Mouse (Mus musculus): ENCODE data around the gene Tacr2. TPM values are rescaled to one million over a fixed set of nuclear protein-coding genes. Genes with fewer than 3 reads are reported as not detected.

Tacr2 gene
- polyA plus RNA-seq, 1 experiment from 2014 or later: not detected

DNA sequence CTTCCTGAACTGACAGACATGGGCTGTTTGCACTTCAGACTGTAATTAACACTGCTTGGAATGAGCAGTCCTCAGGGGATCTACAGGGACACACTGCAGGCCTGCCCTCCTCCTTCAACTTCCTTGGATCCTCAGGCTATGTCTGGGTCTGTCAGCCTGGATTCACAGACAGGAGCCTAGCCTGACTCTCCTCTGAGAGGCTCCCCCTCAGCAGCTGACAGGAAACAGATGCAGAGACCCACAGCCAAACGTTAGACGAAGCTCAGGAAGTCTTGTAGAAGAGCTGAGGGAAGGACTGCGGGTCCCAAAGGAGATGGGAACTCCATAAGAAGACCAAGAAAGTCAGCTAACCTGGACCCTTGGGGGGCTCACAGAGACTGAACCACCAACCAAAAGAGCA lies 54.2 kb downstream of the Tacr2 start:
- Histone ChIP-seq H3K4me3 (ENCODE audit: low read depth, low read length) (no peak overlapping the region), H3K4me1 (ENCODE audit: control insufficient read depth, insufficient read depth, low read length) (no peaks in the 10 kb centered on the region), H3K9ac (ENCODE audit: low read length) (no peak overlapping the region), H3K4me2 (no peak overlapping the region), H3K27ac (ENCODE audit: low read depth, low read length) (no peak overlapping the region), H3K36me3 (ENCODE audit: control insufficient read depth, insufficient read depth, low read length) (no peaks in the 10 kb centered on the region), H3K27me3 (ENCODE audit: control insufficient read depth, insufficient read depth, low read length) (no peaks in the 10 kb centered on the region), H3K9me3 (ENCODE audit: control insufficient read depth, low read length) (no peaks in the 10 kb centered on the region)
- no peak for DNase-seq (ENCODE audit: low spot score, missing footprints)
- ATAC-seq (ENCODE audit: low FRiP score): no peak
- 80% methylated on average over 3 of the region's 3 CpGs for WGBS

DNA sequence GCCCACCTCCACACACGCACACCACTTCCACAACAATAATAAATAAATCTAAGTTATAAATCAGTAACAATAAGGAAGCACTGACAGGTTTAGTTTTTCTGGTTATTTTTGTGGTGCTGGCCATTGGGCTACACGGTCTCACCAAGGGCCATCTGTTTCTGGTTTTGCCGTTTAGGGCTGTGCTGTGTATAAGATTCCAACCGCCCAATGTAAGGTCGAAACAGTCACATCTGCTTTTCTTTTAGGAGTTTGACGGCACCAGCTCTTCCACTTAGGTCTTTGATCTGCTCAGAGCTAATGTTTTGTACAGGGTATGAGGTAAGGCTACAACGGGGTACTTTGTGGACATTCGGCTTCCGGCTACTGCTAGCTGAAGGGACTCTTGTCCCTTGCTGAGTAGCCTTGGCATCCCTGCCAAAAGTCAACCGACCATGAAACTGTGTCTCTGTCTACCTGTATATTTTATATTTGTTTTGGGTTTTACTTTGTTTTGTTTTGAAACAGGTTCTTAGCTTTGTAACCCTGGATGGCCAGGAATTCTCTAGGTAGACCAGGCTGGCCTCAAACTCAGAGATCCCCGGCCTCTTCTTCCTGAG lies 56.8 kb downstream of the Tacr2 start:
- WGBS: 89% methylated on average over 11 of the region's 11 CpGs
- no peak for ATAC-seq (ENCODE audit: low FRiP score)
- DNase-seq (ENCODE audit: low spot score, missing footprints): no peak

GRCm38 (mm10) chr10:62309593-62309992 lies 57.4 kb downstream of the Tacr2 start:
- no peak overlapping the region for H3K9ac ChIP-seq (ENCODE audit: low read length)
- no peaks in the 10 kb centered on the region for H3K36me3 ChIP-seq (ENCODE audit: control insufficient read depth, insufficient read depth, low read length)
- no peaks in the 10 kb centered on the region for H3K4me1 ChIP-seq (ENCODE audit: control insufficient read depth, insufficient read depth, low read length)
- H3K9me3 ChIP-seq (ENCODE audit: control insufficient read depth, low read length): no peaks in the 10 kb centered on the region
- ATAC-seq (ENCODE audit: low FRiP score) (no peak), DNase-seq (ENCODE audit: low spot score, missing footprints) (no peak)
- no peak overlapping the region for H3K4me3 ChIP-seq (ENCODE audit: low read depth, low read length)
- H3K27ac ChIP-seq (ENCODE audit: low read depth, low read length): no peak overlapping the region
- no peak overlapping the region for H3K4me2 ChIP-seq
- WGBS: 90% methylated on average over 5 of the region's 5 CpGs
- no peaks in the 10 kb centered on the region for H3K27me3 ChIP-seq (ENCODE audit: control insufficient read depth, insufficient read depth, low read length)

More for the DNA sequence above, 56.8 kb downstream of the Tacr2 start:
- no peaks in the 10 kb centered on the region for H3K4me1 ChIP-seq (ENCODE audit: control insufficient read depth, insufficient read depth, low read length)
- no peaks in the 10 kb centered on the region for H3K27me3 ChIP-seq (ENCODE audit: control insufficient read depth, insufficient read depth, low read length)
- no peak overlapping the region for H3K27ac ChIP-seq (ENCODE audit: low read depth, low read length)
- H3K36me3 ChIP-seq (ENCODE audit: control insufficient read depth, insufficient read depth, low read length): no peaks in the 10 kb centered on the region
- H3K4me3 ChIP-seq (ENCODE audit: low read depth, low read length): no peak overlapping the region
- no peak overlapping the region for H3K4me2 ChIP-seq
- H3K9me3 ChIP-seq (ENCODE audit: control insufficient read depth, low read length): no peaks in the 10 kb centered on the region
- no peak overlapping the region for H3K9ac ChIP-seq (ENCODE audit: low read length)

- H3K36me3 ChIP-seq (ENCODE audit: control insufficient read depth, insufficient read depth, low read length): no peaks in the 10 kb centered on the region
- ATAC-seq (ENCODE audit: low FRiP score) (no peak), DNase-seq (ENCODE audit: low spot score, missing footprints) (no peak)
- H3K27ac ChIP-seq (ENCODE audit: low read depth, low read length): no peak overlapping the region
- H3K9me3 ChIP-seq (ENCODE audit: control insufficient read depth, low read length): no peaks in the 10 kb centered on the region
- H3K4me1 ChIP-seq (ENCODE audit: control insufficient read depth, insufficient read depth, low read length): no peaks in the 10 kb centered on the region
- H3K4me2 ChIP-seq: no peak overlapping the region
- no peak overlapping the region for H3K4me3 ChIP-seq (ENCODE audit: low read depth, low read length)
- H3K9ac ChIP-seq (ENCODE audit: low read length): no peak overlapping the region
- H3K27me3 ChIP-seq (ENCODE audit: control insufficient read depth, insufficient read depth, low read length): no peaks in the 10 kb centered on the region
- WGBS: 91% methylated on average over 10 of the region's 10 CpGs
Observed at GRCm38 (mm10) chr10:62310259-62311039, 58.2 kb downstream of the Tacr2 start.

DNA sequence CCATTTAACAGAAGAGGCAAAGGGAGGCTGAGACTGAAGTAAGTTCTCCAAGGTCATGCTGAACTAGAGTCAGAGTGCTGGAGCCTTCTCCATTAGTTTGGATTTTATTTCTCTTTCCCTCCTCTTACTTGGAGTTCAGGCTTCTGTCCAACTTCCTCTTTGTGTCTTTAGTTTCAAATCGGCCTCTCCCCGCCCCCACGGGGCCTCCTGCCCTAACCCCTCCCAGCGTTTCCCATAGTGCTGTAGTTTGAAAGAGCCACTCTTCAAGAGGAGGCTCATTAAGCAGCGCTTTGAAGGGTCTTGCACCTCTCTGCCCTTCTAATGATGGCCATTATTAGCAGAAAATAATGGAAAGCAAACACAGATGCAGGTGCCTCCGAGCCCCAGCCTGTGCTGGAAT lies 59.2 kb downstream of the Tacr2 start:
- no peak for DNase-seq (ENCODE audit: low spot score, missing footprints)
- no peak overlapping the region for H3K27ac ChIP-seq (ENCODE audit: low read depth, low read length)

DNA sequence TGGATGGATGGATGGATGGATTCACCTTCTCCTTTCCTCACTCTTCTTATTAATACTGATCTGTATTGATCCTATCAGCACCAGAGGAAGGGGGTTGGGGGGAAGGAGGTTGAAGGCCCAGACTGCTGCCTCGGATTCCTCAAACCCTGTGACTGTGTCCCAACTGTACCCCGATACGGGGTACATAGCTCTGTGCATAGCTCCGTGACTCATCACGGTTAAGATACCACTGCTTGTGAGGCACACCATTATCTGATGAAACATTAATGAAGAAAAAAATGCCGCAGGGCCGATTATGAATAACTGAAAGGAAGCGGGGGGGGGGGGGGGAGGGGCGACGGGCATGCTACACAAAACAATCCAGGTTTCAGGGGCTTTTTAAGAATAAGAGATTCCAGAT lies 60.9 kb downstream of the Tacr2 start:
- no peak overlapping the region for H3K4me3 ChIP-seq (ENCODE audit: low read depth, low read length)
- no peaks in the 10 kb centered on the region for H3K36me3 ChIP-seq (ENCODE audit: control insufficient read depth, insufficient read depth, low read length)
- H3K27me3 ChIP-seq (ENCODE audit: control insufficient read depth, insufficient read depth, low read length): no peaks in the 10 kb centered on the region
- H3K4me2 ChIP-seq: no peak overlapping the region
- H3K4me1 ChIP-seq (ENCODE audit: control insufficient read depth, insufficient read depth, low read length): no peaks in the 10 kb centered on the region
- WGBS: 85% methylated on average over 10 of the region's 10 CpGs
- DNase-seq (ENCODE audit: low spot score, missing footprints) (peak; percentile 61), ATAC-seq (ENCODE audit: low FRiP score) (no peak)
- no peak overlapping the region for H3K27ac ChIP-seq (ENCODE audit: low read depth, low read length)
- no peaks in the 10 kb centered on the region for H3K9me3 ChIP-seq (ENCODE audit: control insufficient read depth, low read length)
- H3K9ac ChIP-seq (ENCODE audit: low read length): no peak overlapping the region

More for the DNA sequence above, 59.2 kb downstream of the Tacr2 start:
- Histone ChIP-seq H3K4me1 (ENCODE audit: control insufficient read depth, insufficient read depth, low read length) (no peaks in the 10 kb centered on the region), H3K27me3 (ENCODE audit: control insufficient read depth, insufficient read depth, low read length) (no peaks in the 10 kb centered on the region), H3K4me3 (ENCODE audit: low read depth, low read length) (no peak overlapping the region), H3K36me3 (ENCODE audit: control insufficient read depth, insufficient read depth, low read length) (no peaks in the 10 kb centered on the region), H3K9me3 (ENCODE audit: control insufficient read depth, low read length) (no peaks in the 10 kb centered on the region), H3K9ac (ENCODE audit: low read length) (no peak overlapping the region), H3K4me2 (no peak overlapping the region)
- ATAC-seq (ENCODE audit: low FRiP score): no peak
- WGBS: 68% methylated on average over 6 of the region's 6 CpGs

- ATAC-seq (ENCODE audit: low FRiP score) (no peak), DNase-seq (ENCODE audit: low spot score, missing footprints) (peak; percentile 65)
- WGBS: 66% methylated on average over 15 of the region's 15 CpGs
- H3K36me3 ChIP-seq (ENCODE audit: control insufficient read depth, insufficient read depth, low read length): no peaks in the 10 kb centered on the region
- H3K4me1 ChIP-seq (ENCODE audit: control insufficient read depth, insufficient read depth, low read length): no peaks in the 10 kb centered on the region
- no peak overlapping the region for H3K27ac ChIP-seq (ENCODE audit: low read depth, low read length)
- no peaks in the 10 kb centered on the region for H3K9me3 ChIP-seq (ENCODE audit: control insufficient read depth, low read length)
- no peak overlapping the region for H3K4me2 ChIP-seq
- no peaks in the 10 kb centered on the region for H3K27me3 ChIP-seq (ENCODE audit: control insufficient read depth, insufficient read depth, low read length)
- H3K4me3 ChIP-seq (ENCODE audit: low read depth, low read length): no peak overlapping the region
- no peak overlapping the region for H3K9ac ChIP-seq (ENCODE audit: low read length)
Observed at GRCm38 (mm10) chr10:62313885-62314424, 61.7 kb downstream of the Tacr2 start.

Other genes with a start within 250 kb of the Tacr2 start
- 0.34 and 0.37 TPM in 2 replicates for gene Neurog3, start 119.3 kb upstream of the Tacr2 start, polyA plus RNA-seq (2014; fragmentation: Nextera tagmentation; extraction: Ambion mirVana)
- gene Fam241b, start 108.5 kb upstream of the Tacr2 start, polyA plus RNA-seq (2014; fragmentation: Nextera tagmentation; extraction: Ambion mirVana): 7.1 and 7.6 TPM in 2 replicates
- gene Tspan15, start 21.2 kb upstream of the Tacr2 start, polyA plus RNA-seq (2014; fragmentation: Nextera tagmentation; extraction: Ambion mirVana): 8.6 and 9.3 TPM in 2 replicates
- 19.3 and 23.4 TPM in 2 replicates for gene Hk1, start 127.5 kb downstream of the Tacr2 start, polyA plus RNA-seq (2014; fragmentation: Nextera tagmentation; extraction: Ambion mirVana)
- 0.07 and 0.11 TPM in 2 replicates for gene Hkdc1, start 170.1 kb downstream of the Tacr2 start, polyA plus RNA-seq (2014; fragmentation: Nextera tagmentation; extraction: Ambion mirVana)
- gene 4930507D05Rik, start 197.1 kb downstream of the Tacr2 start, polyA plus RNA-seq (2014; fragmentation: Nextera tagmentation; extraction: Ambion mirVana): 1.2 and 1.7 TPM in 2 replicates
- 29.1 and 31.6 TPM in 2 replicates for gene Supv3l1, start 197.3 kb downstream of the Tacr2 start, polyA plus RNA-seq (2014; fragmentation: Nextera tagmentation; extraction: Ambion mirVana)
- gene Vps26a, start 234.4 kb downstream of the Tacr2 start, polyA plus RNA-seq (2014; fragmentation: Nextera tagmentation; extraction: Ambion mirVana): 107 and 117 TPM in 2 replicates

Data from midbrain, embryonic 11.5 days (tissue).